Mouse (Mus musculus): ENCODE data around the gene Rangrf.
"Not testable (repeated sequence)": the region's sequence is repeated elsewhere in the genome, so short reads cannot be mapped to it uniquely, and the experiment has no call there.

Gene Rangrf

GRCm38 (mm10) chr11:68975085-68975484 lies at the start of gene Rangrf:
TSS of gene Rangrf (minus strand) at chr11:68975185.
- no peak for DNase-seq (ENCODE audit: extremely low spot score)

GRCm38 (mm10) chr11:69020691-69021090 lies 45.7 kb upstream of the Rangrf start:
- DNase-seq (ENCODE audit: extremely low spot score): no peak

GRCm38 (mm10) chr11:69016755-69017154 lies 41.8 kb upstream of the Rangrf start:
- DNase-seq (ENCODE audit: extremely low spot score): no peak

GRCm38 (mm10) chr11:69015644-69016441 lies 40.9 kb upstream of the Rangrf start, which contains the start of gene Ctc1:
TSS of gene Ctc1 (plus strand) at chr11:69015911.
- peak; percentile 93 for DNase-seq (ENCODE audit: extremely low spot score)

- peak; percentile 88 for DNase-seq (ENCODE audit: extremely low spot score)
Measured at GRCm38 (mm10) chr11:69012071-69012601, 37.2 kb upstream of the Rangrf start.

- DNase-seq (ENCODE audit: extremely low spot score): not testable (repeated sequence)
Measured at GRCm38 (mm10) chr11:69011445-69011844, 36.5 kb upstream of the Rangrf start.

GRCm38 (mm10) chr11:69010400-69011323 lies 35.7 kb upstream of the Rangrf start:
- DNase-seq (ENCODE audit: extremely low spot score): no peak

- no peak for DNase-seq (ENCODE audit: extremely low spot score)
Measured at GRCm38 (mm10) chr11:69009508-69009907, 34.5 kb upstream of the Rangrf start.

GRCm38 (mm10) chr11:69008182-69009121 lies 33.5 kb upstream of the Rangrf start, which contains the start of gene Pfas:
TSS of gene Pfas (minus strand) at chr11:69008460.
- DNase-seq (ENCODE audit: extremely low spot score): peak; percentile 97

- not testable (repeated sequence) for DNase-seq (ENCODE audit: extremely low spot score)
Measured at GRCm38 (mm10) chr11:69006575-69006974, 31.6 kb upstream of the Rangrf start.

GRCm38 (mm10) chr11:69005193-69005592 lies 30.2 kb upstream of the Rangrf start:
- no peak for DNase-seq (ENCODE audit: extremely low spot score)

GRCm38 (mm10) chr11:69003592-69003991 lies 28.6 kb upstream of the Rangrf start:
- DNase-seq (ENCODE audit: extremely low spot score): no peak

- not testable (repeated sequence) for DNase-seq (ENCODE audit: extremely low spot score)
Measured at GRCm38 (mm10) chr11:69002782-69003181, 27.8 kb upstream of the Rangrf start.

- DNase-seq (ENCODE audit: extremely low spot score): no peak
Measured at GRCm38 (mm10) chr11:68997080-68997479, 22.1 kb upstream of the Rangrf start.

- DNase-seq (ENCODE audit: extremely low spot score): no peak
Measured at GRCm38 (mm10) chr11:68994377-68994776, 19.4 kb upstream of the Rangrf start.

- DNase-seq (ENCODE audit: extremely low spot score): no peak
Measured at GRCm38 (mm10) chr11:68993122-68993521, 18.1 kb upstream of the Rangrf start.

GRCm38 (mm10) chr11:68988341-68988740 lies 13.4 kb upstream of the Rangrf start:
- no peak for DNase-seq (ENCODE audit: extremely low spot score)

GRCm38 (mm10) chr11:68987365-68987882 lies 12.4 kb upstream of the Rangrf start:
- DNase-seq (ENCODE audit: extremely low spot score): no peak

GRCm38 (mm10) chr11:68982639-68983369 lies 7.8 kb upstream of the Rangrf start:
- peak; percentile 70 for DNase-seq (ENCODE audit: extremely low spot score)

GRCm38 (mm10) chr11:68980919-68981318 lies 5.9 kb upstream of the Rangrf start:
- no peak for DNase-seq (ENCODE audit: extremely low spot score)

Data from embryo, embryonic 9.5 days (tissue).